Mouse (Mus musculus) spleen, adult 2 months (tissue): ENCODE results near the gene Zic4.

Experiments used
- CTCF ChIP-seq: fragments of 200-500 bp; IDR thresholded peaks from 2 replicates; pipeline ENCODE4 v1.5.1; 2011; ENCODE audit warnings: mild to moderate bottlenecking, inconsistent platforms; ENCODE audit not compliant: insufficient read depth, insufficient read length, insufficient replicate concordance; ENCODE audit errors: extremely low read depth
- POLR2A ChIP-seq: fragments of 200-500 bp; IDR thresholded peaks from 2 replicates; pipeline ENCODE4 v1.6.1; 2011; ENCODE audit warnings: low read depth, low read length, inconsistent platforms

GRCm38 (mm10) chr9:91414007-91414661 lies 51.9 kb downstream of the Zic4 start:
- TF ChIP-seq POLR2A (no peak), CTCF (no peak)
